Mouse (Mus musculus) intestine, embryonic 15.5 days (tissue): ENCODE data around the gene Pds5b. TPM values are rescaled to one million over a fixed set of nuclear protein-coding genes. Genes with fewer than 3 reads are reported as not detected.
"Not testable (repeated sequence)": the region's sequence is repeated elsewhere in the genome, so short reads cannot be mapped to it uniquely, and the experiment has no call there.

ENCODE experiments used
- ATAC-seq: fragments of 200-750 bp; cut with Nextera tagmentation; 2 replicates; pipeline ENCODE4 v1.8.0; 2017; ENCODE audit warnings: moderate TSS enrichment, moderate library complexity
- H3K27ac ChIP-seq: fragments of 300-500 bp; sonication (generic); 2 replicates; pipeline ENCODE4 v1.5.1; 2015; ENCODE audit warnings: mild to moderate bottlenecking, inconsistent platforms
- H3K27me3 ChIP-seq: fragments of 300-500 bp; sonication (generic); replicated peaks from 2 replicates; pipeline ENCODE4 v1.6.1; 2015; ENCODE audit warnings: inconsistent platforms
- H3K36me3 ChIP-seq: fragments of 300-500 bp; sonication (generic); 2 replicates; pipeline ENCODE4 v1.6.1; 2015; ENCODE audit warnings: inconsistent platforms
- H3K4me1 ChIP-seq: fragments of 300-500 bp; sonication (generic); replicated peaks from 2 replicates; pipeline ENCODE4 v1.6.1; 2015; ENCODE audit warnings: inconsistent platforms
- H3K4me2 ChIP-seq: fragments of 300-500 bp; sonication (generic); replicated peaks from 2 replicates; pipeline ENCODE4 v1.6.1; 2015; ENCODE audit warnings: mild to moderate bottlenecking, inconsistent platforms
- H3K4me3 ChIP-seq: fragments of 300-500 bp; sonication (generic); replicated peaks from 2 replicates; pipeline ENCODE4 v1.5.1; 2015; ENCODE audit warnings: inconsistent platforms
- H3K9ac ChIP-seq: fragments of 300-500 bp; sonication (generic); 2 replicates; pipeline ENCODE4 v1.6.1; 2015; ENCODE audit warnings: inconsistent platforms
- H3K9me3 ChIP-seq: fragments of 300-500 bp; sonication (generic); 2 replicates; pipeline ENCODE4 v1.6.1; 2016; ENCODE audit warnings: inconsistent platforms
- WGBS: fragments of 180-500 bp; shearing (Covaris S2); methylation state at CpG from one replicate; pipeline ENCODE4 v1.1.7; 2015; 5-methylcytosine and 5-hydroxymethylcytosine counted together
- polyA plus RNA-seq: library from polyadenylated mRNA; unstranded; fragments of >200 nt; fragmentation: Nextera tagmentation; extraction: Ambion mirVana; gene quantifications from 2 replicates; pipeline ENCODE4 v1.2.1, GENCODE M21; 2015

Gene Pds5b
- polyA plus RNA-seq, 1 experiment from 2014 or later: 25.3 TPM

DNA sequence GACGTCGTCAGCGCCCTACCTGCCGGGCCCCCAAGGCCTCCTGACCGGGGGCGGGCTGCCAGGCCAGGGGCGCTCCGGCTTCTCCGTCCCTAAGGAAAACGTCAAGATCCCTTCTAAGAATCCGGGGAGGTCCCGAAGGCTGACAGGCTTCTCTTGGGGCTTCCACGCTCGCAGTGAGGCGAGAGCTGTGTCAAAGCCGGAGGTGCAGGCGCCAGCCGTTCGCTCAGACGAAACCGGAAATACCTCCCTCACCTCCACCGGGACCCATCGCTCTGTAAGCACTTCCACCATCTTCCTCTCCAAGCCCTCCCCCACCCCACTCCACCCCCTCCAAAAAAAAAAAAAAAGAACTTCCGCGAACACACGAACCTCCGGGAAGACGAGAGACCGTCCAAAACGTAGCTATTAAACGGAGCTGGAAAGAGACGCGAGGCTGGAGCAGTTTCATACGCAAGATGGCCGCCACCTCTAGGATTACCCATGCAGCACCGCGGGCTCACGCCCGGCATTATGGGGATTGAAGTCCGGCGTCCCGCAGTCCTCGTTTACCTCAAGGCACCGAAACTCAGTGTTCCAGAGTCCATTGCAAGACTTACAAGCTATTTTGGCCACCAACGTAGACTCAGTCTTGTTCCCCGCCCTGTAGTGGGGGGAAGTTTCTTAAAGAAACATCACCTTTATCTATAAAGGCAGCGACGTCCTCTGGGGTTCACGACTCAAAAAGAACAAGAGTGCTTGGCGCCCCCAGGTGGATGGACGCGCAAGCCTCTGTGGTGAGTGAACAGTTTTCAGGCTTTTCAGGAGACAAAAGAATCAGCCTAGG lies 8.2 kb upstream of the Pds5b start:
- Histone ChIP-seq H3K27me3 (no peaks in the 10 kb centered on the region), H3K4me3 (peak overlapping the region; percentile 67), H3K9me3 (no peaks in the 10 kb centered on the region), H3K4me1 (no peaks in the 10 kb centered on the region; the same call in 1 of the 2 replicates), H3K27ac (peak overlapping the region; percentile 97), H3K9ac (peak overlapping the region; percentile 78), H3K4me2 (peak overlapping the region; percentile 62), H3K36me3 (peaks cover 10% of the 10 kb centered on the region; the same call in 1 of the 2 replicates)
- peak; percentile 99 for ATAC-seq
- under 1% methylated on average over 52 of the region's 52 CpGs for WGBS

- not testable (repeated sequence) for H3K4me1 ChIP-seq, H3K27me3 ChIP-seq, ATAC-seq, H3K9me3 ChIP-seq, H3K36me3 ChIP-seq
- Histone ChIP-seq H3K9ac (peak within 1 kb of the TSS; percentile 78), H3K4me2 (peak within 1 kb of the TSS; percentile 62), H3K27ac (peak within 1 kb of the TSS; percentile 97), H3K4me3 (peak within 1 kb of the TSS; percentile 67)
- 92% methylated on average over 9 of the region's 9 CpGs for WGBS
Observed at GRCm38 (mm10) chr5:150666133-150666739, 7.3 kb upstream of the Pds5b start, which contains the start of gene N4bp2l2. N4bp2l2 (minus strand) TSS chr5:150666183.

DNA sequence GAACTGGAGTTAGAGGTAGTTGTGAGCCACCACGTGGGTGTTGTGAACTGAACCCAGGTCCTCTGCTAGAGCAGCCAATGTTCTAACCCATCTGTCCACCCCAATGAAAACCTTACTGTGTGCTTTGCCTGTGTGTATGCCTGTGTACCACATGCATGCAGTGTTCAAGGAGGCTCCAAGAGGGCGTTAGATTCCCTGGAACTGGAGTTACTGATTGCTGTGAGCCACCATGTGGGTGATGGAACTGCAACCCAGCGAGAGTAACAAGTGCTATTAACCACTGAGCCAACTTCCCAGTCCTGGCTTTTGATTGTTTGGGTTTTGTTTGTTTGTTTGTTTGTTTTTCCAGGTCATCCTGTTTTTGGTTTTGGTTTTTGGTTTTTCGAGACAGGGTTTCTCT lies 4.8 kb upstream of the Pds5b start:
- no peaks in the 10 kb centered on the region for H3K27me3 ChIP-seq
- no peaks in the 10 kb centered on the region for H3K9me3 ChIP-seq
- H3K4me1 ChIP-seq: no peaks in the 10 kb centered on the region; the same call in 1 of the 2 replicates
- H3K4me2 ChIP-seq: no peak overlapping the region
- no peak overlapping the region for H3K9ac ChIP-seq
- 64% methylated on average over 4 of the region's 4 CpGs for WGBS
- H3K4me3 ChIP-seq: no peak overlapping the region
- ATAC-seq: no peak
- no peaks in the 10 kb centered on the region for H3K36me3 ChIP-seq
- H3K27ac ChIP-seq: no peak overlapping the region

DNA sequence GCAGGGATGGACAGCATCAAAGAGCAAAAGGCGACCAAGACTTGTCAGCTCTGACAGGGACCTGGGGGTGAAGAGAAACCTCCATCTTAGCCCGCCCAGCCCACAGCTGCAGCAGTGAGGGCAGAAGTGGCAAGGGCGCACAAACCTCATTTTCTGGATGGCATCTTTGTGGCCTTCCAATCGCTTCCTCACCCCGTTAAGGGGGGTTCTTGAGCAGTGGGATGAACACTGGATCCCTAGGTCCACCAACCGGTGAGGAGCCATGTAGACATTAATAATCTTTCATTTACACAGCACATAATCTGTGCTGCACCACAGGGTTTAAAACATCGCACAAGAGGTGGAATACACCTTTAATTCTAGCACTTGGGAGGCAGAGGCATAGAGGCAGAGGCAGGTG lies 1.2 kb upstream of the Pds5b start:
- no peak overlapping the region for H3K4me3 ChIP-seq
- 87% methylated on average over 7 of the region's 7 CpGs for WGBS
- H3K9me3 ChIP-seq: no peaks in the 10 kb centered on the region
- H3K36me3 ChIP-seq: no peaks in the 10 kb centered on the region
- no peak overlapping the region for H3K27ac ChIP-seq
- H3K27me3 ChIP-seq: no peaks in the 10 kb centered on the region
- H3K4me2 ChIP-seq: no peak overlapping the region
- H3K4me1 ChIP-seq: 0 out of 2 replicates have a peak, but pooled peaks cover 4% of the 10 kb centered on the region
- no peak overlapping the region for H3K9ac ChIP-seq
- no peak for ATAC-seq

DNA sequence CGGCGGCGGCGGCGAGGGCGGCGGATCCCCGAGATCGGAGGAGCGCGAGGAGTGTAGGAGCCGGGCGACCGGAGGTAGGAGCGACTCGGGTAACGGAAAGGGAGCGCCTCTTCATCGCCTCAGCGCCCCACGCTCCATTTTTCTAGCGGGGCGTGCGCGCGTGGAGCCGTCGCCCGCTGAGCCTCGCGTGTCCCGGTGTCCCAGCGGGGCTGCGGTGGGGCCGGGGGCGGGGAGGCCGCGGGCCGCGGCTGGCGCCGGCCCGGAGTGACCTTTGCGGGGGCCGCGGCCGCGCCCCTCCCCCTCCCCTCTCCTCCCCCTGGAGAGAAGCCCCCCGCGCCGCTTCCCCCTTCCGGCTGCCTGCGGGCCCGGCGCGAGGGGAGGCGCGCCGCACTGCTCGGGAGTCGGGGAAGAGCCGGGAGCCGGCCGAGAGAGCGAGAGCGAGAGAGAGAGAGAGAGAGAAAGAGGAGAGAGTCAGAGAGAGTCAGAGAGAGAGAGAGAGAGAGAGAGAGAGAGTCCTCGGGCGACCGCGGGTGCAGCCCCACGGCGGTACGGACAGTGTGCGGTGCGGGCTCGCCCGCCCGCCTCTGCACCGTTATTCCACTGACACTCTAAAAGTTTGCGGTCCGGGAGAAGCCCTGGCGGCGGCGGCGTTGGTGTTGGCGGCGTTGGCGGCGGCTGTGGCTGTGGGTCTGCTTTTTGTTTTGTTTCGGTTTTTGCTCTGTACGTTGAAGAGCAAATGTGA lies 512 bp downstream of the Pds5b start:
- peak; percentile 54 for ATAC-seq
- no peaks in the 10 kb centered on the region for H3K36me3 ChIP-seq
- H3K4me3 ChIP-seq: peak overlapping the region; percentile 97
- peak overlapping the region; percentile 65 for H3K4me2 ChIP-seq
- 0 out of 2 replicates have a peak, but pooled peaks cover 4% of the 10 kb centered on the region for H3K4me1 ChIP-seq
- H3K27ac ChIP-seq: peak overlapping the region; percentile 93
- no peaks in the 10 kb centered on the region for H3K9me3 ChIP-seq
- H3K9ac ChIP-seq: peak overlapping the region; percentile 91
- WGBS: 2% methylated on average over 60 of the region's 91 CpGs
- no peaks in the 10 kb centered on the region for H3K27me3 ChIP-seq

DNA sequence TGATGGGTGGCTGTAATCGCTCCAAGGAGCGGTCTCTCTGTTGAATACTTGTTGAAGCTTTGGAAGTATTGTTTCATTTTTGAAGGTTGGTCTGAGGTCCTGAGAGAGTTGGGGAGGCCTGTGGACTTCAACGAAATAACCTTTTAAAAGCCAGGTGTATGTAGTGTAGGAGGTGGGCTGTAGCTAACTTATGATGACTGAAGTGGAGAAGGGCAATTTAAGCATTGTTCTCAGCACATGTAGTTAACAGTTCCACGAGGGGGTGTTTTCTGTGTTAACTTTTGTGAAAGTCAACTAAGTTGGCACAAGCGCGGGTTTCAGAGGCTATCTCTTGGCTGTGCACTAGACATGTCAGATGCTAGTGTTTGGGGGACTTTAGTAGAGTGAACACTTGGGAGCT lies 1.3 kb downstream of the Pds5b start:
- no peaks in the 10 kb centered on the region for H3K27me3 ChIP-seq
- ATAC-seq: no peak
- H3K4me1 ChIP-seq: 0 out of 2 replicates have a peak, but pooled peaks cover 4% of the 10 kb centered on the region

DNA sequence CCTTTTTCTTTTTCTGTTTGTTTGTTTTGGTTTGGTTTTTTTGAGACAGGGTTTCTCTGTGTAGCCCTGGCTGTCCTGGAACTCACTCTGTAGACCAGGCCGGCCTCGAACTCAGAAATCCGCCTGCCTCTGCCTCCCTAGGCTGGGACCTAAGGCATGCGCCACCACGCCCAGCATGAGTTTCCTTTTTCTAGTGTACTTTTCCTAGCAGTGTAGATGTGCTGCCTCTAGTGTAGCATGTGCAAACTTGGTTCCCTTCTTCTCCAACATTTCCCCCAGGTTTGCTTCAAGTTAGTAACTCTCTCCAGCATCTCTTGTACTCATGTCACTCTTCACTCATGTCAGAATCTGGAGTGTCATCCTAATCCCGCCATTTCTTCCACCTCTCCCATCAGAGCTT lies 9.3 kb downstream of the Pds5b start:
- H3K4me2 ChIP-seq, H3K9me3 ChIP-seq, H3K4me1 ChIP-seq, H3K36me3 ChIP-seq, H3K27ac ChIP-seq, H3K9ac ChIP-seq, H3K4me3 ChIP-seq, H3K27me3 ChIP-seq, ATAC-seq: not testable (repeated sequence)
- 94% methylated on average over 6 of the region's 6 CpGs for WGBS

More for the DNA sequence above, 1.3 kb downstream of the Pds5b start:
- Histone ChIP-seq H3K27ac (no peak overlapping the region), H3K9me3 (no peaks in the 10 kb centered on the region), H3K4me2 (peak overlapping the region; percentile 65), H3K9ac (peak overlapping the region; percentile 91; the same call in 1 of the 2 replicates), H3K4me3 (peak overlapping the region; percentile 97), H3K36me3 (no peaks in the 10 kb centered on the region)
- WGBS: 46% methylated on average over 6 of the region's 6 CpGs

DNA sequence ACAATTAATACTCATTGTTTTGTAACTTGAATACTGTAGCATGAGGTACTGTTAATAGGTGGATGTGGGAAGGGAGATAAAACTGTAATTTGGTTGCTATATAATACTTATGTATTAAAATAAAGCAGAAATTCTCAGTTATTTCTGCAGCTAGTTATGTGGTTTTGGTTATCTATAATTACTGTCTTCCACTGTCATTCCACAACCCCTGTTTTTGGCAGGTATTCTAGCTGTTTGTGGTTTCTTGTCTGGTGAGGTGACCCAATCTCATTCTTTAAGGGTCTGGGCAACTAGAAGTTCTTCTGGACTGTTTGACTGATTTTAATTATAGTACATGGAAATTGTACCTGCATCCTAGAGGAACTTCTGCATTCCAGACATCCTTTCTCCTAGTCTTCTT lies 17.1 kb downstream of the Pds5b start:
- Histone ChIP-seq H3K27ac (no peak overlapping the region), H3K36me3 (no peaks in the 10 kb centered on the region), H3K27me3 (no peaks in the 10 kb centered on the region), H3K9me3 (no peaks in the 10 kb centered on the region), H3K4me3 (no peak overlapping the region), H3K4me2 (no peak overlapping the region), H3K4me1 (no peaks in the 10 kb centered on the region), H3K9ac (no peak overlapping the region)
- ATAC-seq: no peak

DNA sequence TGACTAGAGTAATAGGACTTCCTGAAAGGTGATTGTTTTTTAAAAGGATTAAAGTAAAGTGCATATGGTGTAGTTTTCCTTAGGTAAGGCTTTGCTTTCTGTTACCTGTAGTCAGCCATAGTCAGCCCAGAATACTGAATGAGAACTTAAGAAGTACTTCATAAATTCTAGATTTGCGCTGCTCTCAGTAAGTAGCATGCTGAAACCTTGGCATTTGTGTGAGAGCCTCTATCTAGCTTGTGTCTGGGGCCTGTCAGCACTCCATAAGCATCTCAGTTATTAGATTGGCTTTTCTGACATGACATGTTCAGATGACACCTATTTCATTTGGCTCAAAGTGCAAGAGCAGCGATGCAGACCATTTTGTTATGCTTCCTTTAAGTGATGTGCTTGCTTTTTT lies 19.7 kb downstream of the Pds5b start:
- H3K4me1 ChIP-seq: no peaks in the 10 kb centered on the region
- H3K27me3 ChIP-seq: no peaks in the 10 kb centered on the region
- ATAC-seq: no peak
- H3K9me3 ChIP-seq: no peaks in the 10 kb centered on the region
- 93% methylated on average over 2 of the region's 2 CpGs for WGBS
- no peak overlapping the region for H3K9ac ChIP-seq
- H3K36me3 ChIP-seq: no peaks in the 10 kb centered on the region
- no peak overlapping the region for H3K4me2 ChIP-seq
- H3K4me3 ChIP-seq: no peak overlapping the region
- no peak overlapping the region for H3K27ac ChIP-seq

GRCm38 (mm10) chr5:150702714-150703113 lies 29.2 kb downstream of the Pds5b start:
- no peak overlapping the region for H3K4me3 ChIP-seq
- H3K9me3 ChIP-seq: no peaks in the 10 kb centered on the region
- no peak overlapping the region for H3K4me2 ChIP-seq
- 48% methylated on average over 2 of the region's 2 CpGs for WGBS
- H3K9ac ChIP-seq: no peak overlapping the region
- no peak overlapping the region for H3K27ac ChIP-seq
- H3K4me1 ChIP-seq: no peaks in the 10 kb centered on the region
- no peaks in the 10 kb centered on the region for H3K27me3 ChIP-seq
- H3K36me3 ChIP-seq: no peaks in the 10 kb centered on the region
- no peak for ATAC-seq

GRCm38 (mm10) chr5:150706651-150707050 lies 33.1 kb downstream of the Pds5b start:
- WGBS: 84% methylated on average over 1 of the region's 1 CpGs
- H3K27ac ChIP-seq, H3K4me2 ChIP-seq, ATAC-seq, H3K27me3 ChIP-seq, H3K4me1 ChIP-seq, H3K9ac ChIP-seq, H3K36me3 ChIP-seq, H3K9me3 ChIP-seq, H3K4me3 ChIP-seq: not testable (repeated sequence)

- not testable (repeated sequence) for H3K4me2 ChIP-seq, H3K27me3 ChIP-seq, H3K9me3 ChIP-seq, ATAC-seq, H3K4me1 ChIP-seq, H3K9ac ChIP-seq, H3K27ac ChIP-seq, H3K4me3 ChIP-seq, H3K36me3 ChIP-seq
- WGBS: 83% methylated on average over 3 of the region's 3 CpGs
Observed at GRCm38 (mm10) chr5:150707181-150707580, 33.6 kb downstream of the Pds5b start.
